Mouse (Mus musculus) neural tube, embryonic 11.5 days (tissue): ENCODE results near the gene Rhox8. TPM values are rescaled to one million over a fixed set of nuclear protein-coding genes. Genes with fewer than 3 reads are reported as not detected.

Experiments
- polyA plus RNA-seq: library from polyadenylated mRNA; unstranded; fragments of >200 nt; fragmentation: Nextera tagmentation; extraction: Ambion mirVana; gene quantifications from 2 replicates; pipeline ENCODE4 v1.2.1, GENCODE M21; 2014

Rhox8 gene
- polyA plus RNA-seq, 1 experiment from 2014 or later: not detected

Other genes starting within 250 kb of the Rhox8 start
- not detected in 2 replicates for gene Rhox2g, start 235.5 kb downstream of the Rhox8 start, polyA plus RNA-seq
- not detected in 2 replicates for gene Rhox4g, start 227.6 kb downstream of the Rhox8 start, polyA plus RNA-seq
- gene Rhox3h, start 210.2 kb downstream of the Rhox8 start, polyA plus RNA-seq: not detected in 2 replicates
- gene Rhox2h, start 205.7 kb downstream of the Rhox8 start, polyA plus RNA-seq: not detected in 2 replicates
- 0.42 and 0.76 TPM in 2 replicates for gene Rhox5, start 74.1 kb downstream of the Rhox8 start, polyA plus RNA-seq
- gene Rhox6, start 52.0 kb downstream of the Rhox8 start, polyA plus RNA-seq: not detected in 2 replicates
- gene Rhox7a, start 47.3 kb downstream of the Rhox8 start, polyA plus RNA-seq: not detected in 2 replicates
- gene Rhox7b, start 18.3 kb upstream of the Rhox8 start, polyA plus RNA-seq: not detected in 2 replicates
- gene Rhox9, start 22.8 kb upstream of the Rhox8 start, polyA plus RNA-seq: not detected in 2 replicates
- not detected in 2 replicates for gene Btg1-ps1, start 139.9 kb upstream of the Rhox8 start, polyA plus RNA-seq
- not detected in 2 replicates for gene Btg1-ps2, start 164.2 kb upstream of the Rhox8 start, polyA plus RNA-seq
- not detected in 2 replicates for gene Rhox10, start 187.5 kb upstream of the Rhox8 start, polyA plus RNA-seq
- gene Rhox11, start 206.2 kb upstream of the Rhox8 start, polyA plus RNA-seq: not detected in 2 replicates
- gene Rhox12, start 232.0 kb upstream of the Rhox8 start, polyA plus RNA-seq: not detected in 2 replicates
- not detected in 2 replicates for gene Rhox13, start 242.3 kb upstream of the Rhox8 start, polyA plus RNA-seq